Mouse (Mus musculus) CH12.LX (cell line): ENCODE data around the gene Pld5. TPM values are rescaled to one million over a fixed set of nuclear protein-coding genes. Genes with fewer than 3 reads are reported as not detected.

ENCODE experiments used
- DNase-seq: peaks from one replicate; pipeline ENCODE4 v3.0.0-alpha.2; 2013; ENCODE audit errors: extremely low read depth
- H3K27ac ChIP-seq: 2 replicates; pipeline ENCODE4 v1.5.1; 2012; ENCODE audit warnings: low read depth, mild to moderate bottlenecking, control low read depth, moderate library complexity; ENCODE audit not compliant: insufficient read depth
- H3K27me3 ChIP-seq: replicated peaks from 2 replicates; pipeline ENCODE3; 2012; ENCODE audit warnings: inconsistent platforms
- H3K36me3 ChIP-seq, 2 experiments: replicated peaks in 1 of 2; 2 replicates each; pipeline versions ENCODE3 to v1.6.1; 2012; ENCODE audit warnings: inconsistent platforms in 1 of 2, low read length in 1 of 2, mild to moderate bottlenecking in 1 of 2, mixed read lengths in 1 of 2, moderate library complexity in 1 of 2; ENCODE audit not compliant: control insufficient read depth in 1 of 2, insufficient read depth in 1 of 2
- H3K4me1 ChIP-seq, 2 experiments: 2 replicates each; pipeline ENCODE4 v1.6.1; 2012; ENCODE audit warnings: inconsistent platforms in 1 of 2, moderate library complexity in 1 of 2; ENCODE audit not compliant: insufficient read depth in 2 of 2, control insufficient read depth in 1 of 2
- H3K4me2 ChIP-seq: 2 replicates; pipeline ENCODE4 v1.6.1; 2012; ENCODE audit warnings: low read depth, mild to moderate bottlenecking, control low read depth; ENCODE audit not compliant: poor library complexity, insufficient read depth, severe bottlenecking
- H3K4me3 ChIP-seq, 3 experiments: fragments of 150-350 bp in 1 of 3; sonication (generic) in 1 of 3; replicated peaks in 1 of 3; 2 replicates each; pipeline versions ENCODE3 to v1.5.1; 2011 to 2012; ENCODE audit warnings: low read depth in 2 of 3, low read length in 2 of 3, mild to moderate bottlenecking in 2 of 3, moderate library complexity in 2 of 3, control low read depth in 1 of 3, improper control_type of control experiment in 1 of 3, inconsistent platforms in 1 of 3, mixed read lengths in 1 of 3; ENCODE audit not compliant: poor library complexity in 1 of 3
- H3K79me2 ChIP-seq: replicated peaks from 2 replicates; pipeline ENCODE4 v1.6.1; 2012; ENCODE audit warnings: mild to moderate bottlenecking, moderate library complexity; ENCODE audit not compliant: control insufficient read depth, poor library complexity, insufficient read depth, severe bottlenecking; ENCODE audit errors: extremely low read depth
- H3K9ac ChIP-seq: 2 replicates; pipeline ENCODE4 v1.6.1; 2012; ENCODE audit warnings: low read depth, mild to moderate bottlenecking, control low read depth, moderate library complexity; ENCODE audit not compliant: insufficient read depth
- H3K9me3 ChIP-seq: replicated peaks from 2 replicates; pipeline ENCODE3; 2012; ENCODE audit warnings: low read length, inconsistent platforms, mixed read lengths
- BHLHE40 ChIP-seq: IDR thresholded peaks from 2 replicates; pipeline ENCODE4 v1.6.1; 2011; ENCODE audit warnings: mild to moderate bottlenecking, low read depth, low read length, improper control_type of control experiment
- CHD1 ChIP-seq: IDR thresholded peaks from 2 replicates; pipeline ENCODE4 v1.6.1; 2012; ENCODE audit warnings: low read depth, low read length, improper control_type of control experiment, inconsistent platforms
- E2F4 ChIP-seq: IDR thresholded peaks from 2 replicates; pipeline ENCODE4 v1.6.1; 2011; ENCODE audit warnings: low read depth, low read length, improper control_type of control experiment; ENCODE audit not compliant: insufficient replicate concordance
- ELF1 ChIP-seq: IDR thresholded peaks from 2 replicates; pipeline ENCODE4 v1.6.1; 2014; ENCODE audit warnings: low read depth, mild to moderate bottlenecking, inconsistent platforms, low read length, improper control_type of control experiment
- EP300 ChIP-seq: IDR thresholded peaks from 2 replicates; pipeline ENCODE4 v1.6.1; 2011; ENCODE audit warnings: low read length, improper control_type of control experiment
- GABPA ChIP-seq: IDR thresholded peaks from 2 replicates; pipeline ENCODE4 v1.6.1; 2012; ENCODE audit warnings: low read depth, low read length, improper control_type of control experiment, inconsistent platforms; ENCODE audit not compliant: insufficient replicate concordance
- JUND ChIP-seq: conservative IDR thresholded peaks from 2 replicates; pipeline ENCODE4 v1.6.1; 2011; ENCODE audit warnings: low read depth, low read length, improper control_type of control experiment
- KAT2A ChIP-seq: IDR thresholded peaks from 2 replicates; pipeline ENCODE4 v1.6.1; 2012; ENCODE audit warnings: low read length, improper control_type of control experiment, inconsistent platforms; ENCODE audit not compliant: insufficient replicate concordance
- MAFK ChIP-seq: IDR thresholded peaks from 2 replicates; pipeline ENCODE4 v1.6.1; 2011; ENCODE audit warnings: low read length, improper control_type of control experiment; ENCODE audit not compliant: insufficient replicate concordance
- MAX ChIP-seq: IDR thresholded peaks from 2 replicates; pipeline ENCODE4 v1.6.1; 2011; ENCODE audit warnings: low read length, improper control_type of control experiment
- MEF2A ChIP-seq: IDR thresholded peaks from 2 replicates; pipeline ENCODE4 v1.6.1; 2014; ENCODE audit warnings: low read depth, mild to moderate bottlenecking, inconsistent platforms, low read length, improper control_type of control experiment, borderline replicate concordance
- MXI1 ChIP-seq: IDR thresholded peaks from 2 replicates; pipeline ENCODE4 v1.6.1; 2011; ENCODE audit warnings: mild to moderate bottlenecking, low read depth, low read length, improper control_type of control experiment
- MYC ChIP-seq: IDR thresholded peaks from 2 replicates; pipeline ENCODE4 v1.6.1; 2011; ENCODE audit warnings: low read depth, mild to moderate bottlenecking, improper control_type of control experiment, low read length
- NRF1 ChIP-seq: IDR thresholded peaks from 2 replicates; pipeline ENCODE4 v1.6.1; 2014; ENCODE audit warnings: low read depth, mild to moderate bottlenecking, inconsistent platforms, low read length, improper control_type of control experiment, moderate library complexity
- PAX5 ChIP-seq: IDR thresholded peaks from 2 replicates; pipeline ENCODE4 v1.6.1; 2012; ENCODE audit warnings: low read length, inconsistent platforms, mixed read lengths
- POLR2A ChIP-seq: IDR thresholded peaks from 2 replicates; pipeline ENCODE4 v1.6.1; 2011; ENCODE audit warnings: low read depth, mild to moderate bottlenecking, improper control_type of control experiment, low read length
- POLR2AphosphoS2 ChIP-seq: IDR thresholded peaks from 2 replicates; pipeline ENCODE4 v1.6.1; 2011; ENCODE audit warnings: low read depth, low read length, improper control_type of control experiment
- RAD21 ChIP-seq: IDR thresholded peaks from 2 replicates; pipeline ENCODE4 v1.6.1; 2011; ENCODE audit warnings: low read depth, mild to moderate bottlenecking, low read length, improper control_type of control experiment, moderate library complexity
- RCOR1 ChIP-seq: conservative IDR thresholded peaks from 2 replicates; pipeline ENCODE4 v1.6.1; 2012; ENCODE audit warnings: low read depth, mild to moderate bottlenecking, inconsistent platforms, low read length, improper control_type of control experiment
- SIN3A ChIP-seq: IDR thresholded peaks from 2 replicates; pipeline ENCODE4 v1.6.1; 2012; ENCODE audit warnings: low read length, improper control_type of control experiment, inconsistent platforms
- SMC3 ChIP-seq: IDR thresholded peaks from 2 replicates; pipeline ENCODE4 v1.6.1; 2011; ENCODE audit warnings: low read depth, low read length, improper control_type of control experiment
- TBP ChIP-seq: conservative IDR thresholded peaks from 2 replicates; pipeline ENCODE4 v1.6.1; 2011; ENCODE audit warnings: low read depth, low read length, improper control_type of control experiment
- USF2 ChIP-seq: conservative IDR thresholded peaks from 2 replicates; pipeline ENCODE4 v1.6.1; 2011; ENCODE audit warnings: low read depth, low read length, improper control_type of control experiment
- ZC3H11A ChIP-seq: IDR thresholded peaks from 2 replicates; pipeline ENCODE4 v1.6.1; 2012; ENCODE audit warnings: low read depth, mild to moderate bottlenecking, inconsistent platforms, low read length, improper control_type of control experiment
- ZKSCAN1 ChIP-seq: IDR thresholded peaks from 2 replicates; pipeline ENCODE4 v1.6.1; 2012; ENCODE audit warnings: low read depth, inconsistent platforms, low read length, improper control_type of control experiment, borderline replicate concordance
- ZNF384 ChIP-seq: IDR thresholded peaks from 2 replicates; pipeline ENCODE4 v1.6.1; 2012; ENCODE audit warnings: low read depth, low read length, improper control_type of control experiment, inconsistent platforms
- dilution Hi-C: fragments of 300-500 bp; cut with MboI; formaldehyde crosslinking; loops from 2 replicates; pipeline ENCODE4 v1.14.3; 2020; ENCODE audit warnings: low sequenced_read_pairs; ENCODE audit not compliant: extremely low pct_unique_long_range_greater_than_20kb, extremely low pct_ligation_motif_present
- in situ Hi-C: fragments of 300-500 bp; cut with MboI; formaldehyde crosslinking; loops from 3 replicates; pipeline ENCODE4 v1.14.3; 2019; ENCODE audit warnings: low sequenced_read_pairs, low pct_ligation_motif_present, low pct_unique_long_range_greater_than_20kb, mixed read lengths
- polyA plus RNA-seq: library from polyadenylated mRNA; unstranded; fragments of >175 nt; gene quantifications from 2 replicates; pipeline ENCODE4 v1.2.1, GENCODE M21; 2012; ENCODE audit warnings: low read depth; ENCODE audit not compliant: insufficient read length
- total RNA-seq, 2 experiments: library from RNA; depleted of rRNA; stranded (reverse); fragments of 300-350 nt in 1 of 2; fragments of >200 nt in 1 of 2; gene quantifications; 2 replicates each; pipeline ENCODE4 v1.2.3; 2012 to 2014

The Pld5 gene
- total and polyA plus RNA-seq, 3 experiments, result not detected

DNA sequence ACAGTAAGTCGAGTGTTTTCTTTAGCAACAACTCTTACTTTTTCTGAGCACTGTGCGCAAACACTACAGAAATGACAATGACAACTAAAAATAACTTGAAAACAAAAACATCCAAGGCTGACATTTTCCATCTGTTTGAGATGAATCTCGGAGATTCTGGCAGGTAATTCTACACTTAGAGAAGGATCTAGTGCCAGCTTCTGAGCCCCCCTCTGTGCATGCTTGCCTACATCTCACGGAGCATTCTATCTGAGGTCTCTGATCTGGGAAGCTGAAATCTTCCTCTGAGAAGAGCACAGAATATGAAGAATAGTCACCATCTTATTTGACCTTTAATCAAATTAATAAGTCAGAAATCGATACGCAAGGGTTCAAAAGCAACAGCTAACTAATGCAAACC, 240.4 kb downstream of the Pld5 start:
- Histone ChIP-seq H3K36me3 (no peaks in the 10 kb centered on the region), H3K9ac (no peak overlapping the region), H3K27ac (no peak overlapping the region), H3K4me1 (no peaks in the 10 kb centered on the region), H3K79me2 (no peaks in the 10 kb centered on the region), H3K9me3 (no peaks in the 10 kb centered on the region), H3K27me3 (no peaks in the 10 kb centered on the region), H3K4me2 (no peak overlapping the region), H3K4me3 (no peak overlapping the region)
- no peak for DNase-seq
- TF ChIP-seq USF2, result no peak
- TF ChIP-seq GABPA, result no peak
- TF ChIP-seq ZC3H11A, result no peak
- in situ Hi-C loops (no loop called here), dilution Hi-C loops (no loop called here)

DNA sequence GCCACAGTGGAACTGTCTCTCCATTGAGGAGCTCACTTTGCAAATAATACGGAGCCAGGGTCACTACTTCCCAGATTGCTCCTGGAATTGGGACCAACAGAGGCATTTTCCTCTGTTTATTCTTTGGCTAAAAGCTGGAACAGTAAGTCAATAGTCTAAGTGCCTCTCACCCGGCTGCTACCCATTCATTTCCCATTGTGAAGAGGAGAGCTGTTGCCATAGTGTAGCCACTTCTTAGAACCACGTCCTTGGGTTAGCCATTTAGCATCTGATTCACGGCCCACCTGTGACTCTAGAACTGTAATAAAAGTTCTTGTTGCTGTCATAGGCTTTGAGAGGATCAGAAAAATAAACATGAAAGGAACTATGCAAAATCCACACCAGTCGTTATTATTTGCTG, 241.4 kb downstream of the Pld5 start:
- in situ Hi-C loops (no loop called here), dilution Hi-C loops (no loop called here)
- no peak for DNase-seq
- Histone ChIP-seq H3K4me2 (no peak overlapping the region), H3K4me1 (no peaks in the 10 kb centered on the region), H3K9ac (no peak overlapping the region), H3K36me3 (no peaks in the 10 kb centered on the region), H3K27me3 (no peaks in the 10 kb centered on the region), H3K79me2 (no peaks in the 10 kb centered on the region), H3K9me3 (no peaks in the 10 kb centered on the region), H3K4me3 (no peak overlapping the region), H3K27ac (no peak overlapping the region)
- TF ChIP-seq EP300, result no peak
- no peak for TF ChIP-seq MAFK
- no peak for TF ChIP-seq PAX5
- no peak for TF ChIP-seq BHLHE40
- no peak for TF ChIP-seq MYC
- no peak for TF ChIP-seq ZKSCAN1
- no peak for TF ChIP-seq ELF1
- no peak for TF ChIP-seq ZC3H11A
- TF ChIP-seq SMC3, result no peak
- TF ChIP-seq POLR2AphosphoS2, result no peak
- no peak for TF ChIP-seq E2F4
- no peak for TF ChIP-seq MAX
- no peak for TF ChIP-seq CHD1

DNA sequence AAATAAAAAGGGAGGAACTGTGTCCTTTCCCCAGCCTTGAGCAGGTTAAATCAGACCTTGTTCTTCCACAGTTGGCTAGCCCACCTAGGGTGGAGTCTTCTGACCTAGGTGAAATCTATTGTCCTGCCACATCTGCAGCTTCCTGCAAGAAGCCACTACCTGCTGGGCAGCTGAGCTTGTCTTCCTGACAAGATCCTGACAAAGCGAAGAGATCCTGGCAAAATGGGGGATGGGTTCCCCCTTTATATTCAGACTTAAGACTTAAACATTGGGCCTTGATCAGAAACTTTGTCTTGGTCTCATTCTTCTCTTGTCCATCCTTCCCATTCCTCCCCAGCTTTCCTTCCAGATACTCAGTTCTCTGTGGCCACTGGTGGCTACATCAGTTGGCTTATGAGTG, 246.0 kb downstream of the Pld5 start:
- no peaks in the 10 kb centered on the region for H3K79me2 ChIP-seq
- H3K4me3 ChIP-seq, result no peak overlapping the region
- no peak overlapping the region for H3K27ac ChIP-seq
- no peak overlapping the region for H3K9ac ChIP-seq
- dilution Hi-C loops, result no loop called here
- no peak for DNase-seq
- no peaks in the 10 kb centered on the region for H3K27me3 ChIP-seq
- H3K4me1 ChIP-seq, result peaks cover 0 to 10% of the 10 kb centered on the region in 2 experiments; a peak in 1 of 4 replicates
- H3K9me3 ChIP-seq, result no peaks in the 10 kb centered on the region
- no peaks in the 10 kb centered on the region for H3K36me3 ChIP-seq
- H3K4me2 ChIP-seq, result no peak overlapping the region
- TF ChIP-seq KAT2A, result no peak
- no peak for TF ChIP-seq ZNF384
- TF ChIP-seq RAD21, result no peak
- no peak for TF ChIP-seq TBP
- no peak for TF ChIP-seq MEF2A
- no peak for TF ChIP-seq E2F4
- no peak for TF ChIP-seq SIN3A
- no peak for TF ChIP-seq MXI1
- no peak for TF ChIP-seq POLR2A
- no peak for TF ChIP-seq GABPA
- no peak for TF ChIP-seq BHLHE40
- TF ChIP-seq JUND, result no peak
- TF ChIP-seq MYC, result no peak
- no peak for TF ChIP-seq NRF1
- TF ChIP-seq PAX5, result no peak
- no peak for TF ChIP-seq EP300
- no peak for TF ChIP-seq RCOR1
- in situ Hi-C loops, result no loop called here
